Mouse (Mus musculus) v-Abl transformed pro-B cells (cell line): ENCODE data around the gene Gm20403.
"Not testable (repeated sequence)": the region's sequence is repeated elsewhere in the genome, so short reads cannot be mapped to it uniquely, and the experiment has no call there.

Source experiments
- in situ Hi-C, 2 experiments: fragments of 400-800 bp; cut with MboI; formaldehyde crosslinking; loops; one replicate each; pipeline ENCODE4 v1.15.1; 2025; ENCODE audit not compliant: unreplicated experiment in 2 of 2

Gm20403 gene

DNA sequence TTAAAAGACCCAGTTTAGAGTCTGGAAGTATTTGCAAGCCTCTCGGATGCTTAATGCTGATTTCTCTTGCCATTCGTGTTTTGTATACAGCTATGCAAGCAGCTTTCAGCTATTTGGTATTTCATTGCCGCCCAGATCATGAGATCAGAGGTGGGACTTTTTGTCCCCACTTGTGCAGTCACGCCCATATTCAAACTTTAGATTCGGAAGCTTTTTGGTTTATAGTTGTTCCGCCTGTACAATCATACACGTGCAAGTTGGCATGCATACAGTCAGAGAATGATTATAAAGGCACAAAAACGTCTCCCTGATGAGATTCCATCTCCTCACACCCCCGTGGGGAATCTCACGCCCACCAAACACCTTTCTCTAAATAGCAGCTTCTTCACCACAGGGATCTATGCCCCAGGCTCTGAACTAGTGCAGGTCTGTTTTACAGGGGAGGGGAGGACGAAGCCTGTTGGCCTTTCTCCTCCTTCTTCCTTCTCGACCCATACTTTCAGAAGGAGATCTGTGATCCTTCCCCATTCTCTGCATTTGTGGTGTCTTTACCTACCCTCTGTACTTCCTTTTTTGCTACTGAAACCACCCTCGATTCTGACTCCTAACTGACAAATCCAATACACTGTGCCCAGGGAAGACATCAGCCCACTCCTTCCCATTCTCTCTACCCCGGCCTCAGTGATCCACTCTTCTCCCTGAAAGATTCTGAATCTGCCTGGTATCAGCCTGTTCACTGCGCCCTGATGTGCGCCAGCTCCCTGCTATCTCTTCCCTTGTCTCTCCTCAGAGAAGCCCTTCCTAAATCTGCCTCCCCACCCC is 7.1 kb upstream of the Gm20403 start:
- in situ Hi-C loops: no loop called here

DNA sequence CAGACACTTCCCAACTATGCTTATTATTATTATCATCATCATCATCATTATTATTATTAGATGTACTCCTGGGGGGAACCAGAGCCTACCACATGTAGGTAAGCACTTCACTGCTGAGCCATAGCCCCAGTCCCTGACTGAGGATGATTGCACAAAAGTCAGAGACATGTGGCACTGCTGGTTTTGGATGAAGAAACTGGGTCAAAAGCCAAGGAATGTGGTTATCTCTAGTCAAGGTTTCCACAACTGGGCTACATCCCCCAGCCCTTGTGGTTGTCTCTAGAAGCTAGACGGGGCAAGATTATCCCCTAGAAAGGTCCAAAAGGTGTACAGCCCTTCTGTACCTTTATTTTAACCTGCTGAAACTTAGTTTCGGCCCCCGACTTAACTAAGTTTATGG is 6.5 kb upstream of the Gm20403 start:
- in situ Hi-C loops: no loop called here

DNA sequence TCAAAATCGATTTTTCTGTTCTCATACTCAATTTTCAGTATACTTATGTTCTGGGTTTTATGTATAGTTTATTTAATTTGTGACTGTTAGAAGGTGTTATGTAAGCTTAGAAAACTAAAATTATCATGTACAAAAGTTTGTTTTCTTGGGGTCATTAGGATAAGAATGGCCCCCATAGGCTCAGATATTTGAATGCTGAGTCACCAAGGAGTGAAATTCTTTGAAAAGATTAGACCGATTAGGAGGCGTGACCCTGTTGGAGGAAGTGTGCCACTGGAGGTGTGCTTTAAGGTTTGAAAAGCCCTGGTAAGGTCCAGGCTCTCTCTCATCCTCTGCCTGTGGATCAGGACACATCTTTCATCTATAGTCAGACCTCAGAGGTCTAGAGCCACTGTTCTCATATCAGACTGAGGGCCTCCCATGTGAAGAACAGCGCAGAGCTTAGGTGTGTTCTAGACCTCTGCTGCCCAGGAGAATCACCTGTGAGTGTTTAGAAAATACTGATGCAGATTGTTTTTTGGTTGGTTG is 2.1 kb upstream of the Gm20403 start:
- in situ Hi-C loops: no loop called here

DNA sequence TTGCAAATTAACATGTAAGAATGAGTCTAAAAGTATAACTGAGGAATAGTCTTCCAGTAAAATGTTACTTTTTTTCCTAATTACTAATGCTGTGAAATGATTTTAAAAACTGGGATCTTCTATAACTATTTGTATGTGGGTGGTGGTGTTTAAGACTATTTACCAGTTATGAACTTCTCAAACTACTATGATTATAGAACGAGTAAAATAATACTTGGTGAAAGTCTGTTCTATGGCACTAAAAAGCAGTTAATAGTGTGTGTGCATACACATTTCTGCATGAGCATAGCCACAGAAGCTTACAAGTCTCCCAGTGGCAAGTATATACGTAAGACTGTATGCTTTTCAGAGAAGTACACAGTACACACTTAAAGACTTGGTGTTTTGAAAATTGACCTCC is 827 bp upstream of the Gm20403 start:
- in situ Hi-C loops: no loop called here

DNA sequence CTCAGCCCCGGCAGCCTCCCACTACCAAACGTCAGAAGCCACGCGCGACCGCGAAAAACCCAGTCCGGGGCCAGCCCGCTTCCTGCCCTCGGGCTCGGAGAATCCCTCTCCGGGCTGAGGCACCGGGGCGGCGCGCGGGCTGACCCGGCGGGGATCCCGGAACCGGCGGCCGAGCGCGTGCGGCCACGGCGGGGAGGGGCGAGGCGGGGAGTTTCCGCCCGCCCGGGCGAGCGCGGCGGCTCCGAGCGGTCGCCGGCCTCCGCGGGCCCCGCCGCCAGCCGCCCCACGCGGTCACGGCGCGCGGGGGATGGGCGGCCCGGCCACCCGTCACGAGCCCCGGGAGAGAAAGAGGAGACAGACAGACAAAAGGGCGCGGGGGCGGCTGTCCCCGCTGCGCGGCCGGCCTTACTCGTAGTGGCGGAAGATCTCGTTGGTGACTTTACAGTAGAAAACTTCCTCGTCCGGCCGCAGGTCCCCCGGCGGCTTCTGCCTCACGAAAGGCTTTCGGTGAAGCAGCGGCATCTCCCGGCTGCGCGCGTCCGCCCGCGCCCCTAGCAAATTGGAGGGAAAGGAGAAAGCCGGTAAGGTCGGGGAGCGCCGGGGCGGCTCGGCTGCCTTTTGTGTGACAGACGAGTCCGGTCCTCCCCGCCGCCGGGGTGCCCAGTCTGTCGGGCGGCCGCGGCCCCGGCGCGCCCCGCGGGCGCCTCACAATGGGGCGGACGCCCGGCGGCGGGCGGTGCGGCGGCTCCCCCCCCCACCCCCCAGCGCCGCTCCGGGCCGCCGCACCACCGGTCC is 875 bp downstream of the Gm20403 start:
- in situ Hi-C loops: no loop called here

DNA sequence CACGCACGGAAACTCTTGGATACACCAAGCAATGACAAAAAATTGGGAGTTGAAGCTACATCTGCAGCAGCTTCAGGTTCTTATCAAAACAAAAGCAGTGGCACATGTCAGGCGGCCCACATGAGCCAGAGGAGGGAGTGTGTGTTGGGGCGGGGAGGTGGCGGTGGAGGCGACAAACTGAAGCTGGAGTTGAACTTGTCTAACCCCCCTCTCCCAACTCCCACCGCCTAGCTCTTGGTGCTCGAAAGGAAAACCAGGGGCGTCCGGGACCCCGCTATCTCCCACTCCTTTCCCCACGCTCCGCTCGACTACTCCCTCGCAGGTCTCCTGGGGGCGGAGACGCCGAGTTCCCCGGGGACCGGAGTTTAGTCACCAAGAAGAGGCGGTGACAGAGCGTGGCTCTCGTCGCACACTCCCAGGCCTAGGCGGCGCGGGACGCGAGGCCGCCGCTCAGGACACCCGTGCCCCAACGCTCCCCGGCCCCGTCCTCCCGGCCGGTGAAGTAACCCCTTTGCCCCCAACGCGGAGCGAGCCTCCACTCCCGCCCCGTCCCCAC is 1.6 kb downstream of the Gm20403 start:
- in situ Hi-C loops: no loop called here

DNA sequence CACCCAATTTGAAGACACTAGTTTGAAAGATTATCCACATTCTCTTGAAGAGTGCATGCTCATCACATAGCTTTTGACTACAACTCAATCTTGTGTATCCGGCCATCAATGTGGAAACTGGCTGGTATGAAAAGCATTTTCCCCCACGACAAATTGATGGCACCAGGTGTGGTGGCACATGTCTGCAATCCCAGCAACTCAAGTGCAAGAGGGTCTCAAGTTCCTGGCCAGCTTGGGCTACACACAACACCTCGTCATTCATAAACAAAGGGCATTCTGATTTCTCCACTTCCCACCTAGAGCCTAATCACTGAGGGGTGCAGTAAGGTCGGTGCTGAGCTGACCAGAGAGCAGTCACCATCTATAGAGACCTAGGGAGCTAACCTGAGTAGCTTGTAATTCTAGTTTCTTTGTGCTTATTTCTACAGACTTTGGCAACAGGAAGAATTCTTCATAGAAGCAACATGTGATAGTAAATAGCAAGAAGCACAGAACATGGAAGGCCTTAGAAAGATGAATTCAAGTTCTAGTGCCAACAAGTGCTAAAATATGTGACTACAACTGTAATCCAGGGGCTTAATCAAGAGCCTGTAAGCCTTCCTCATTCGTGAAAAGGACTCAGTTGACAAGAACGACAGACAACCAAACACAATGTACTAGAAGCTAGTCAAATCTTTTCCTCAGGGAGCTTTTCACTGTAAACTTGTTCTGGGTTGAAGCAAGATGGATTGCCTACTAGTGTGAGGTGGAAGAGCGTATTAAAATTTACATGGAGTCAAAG is 3.2 kb downstream of the Gm20403 start:
- in situ Hi-C loops: no loop called here

DNA sequence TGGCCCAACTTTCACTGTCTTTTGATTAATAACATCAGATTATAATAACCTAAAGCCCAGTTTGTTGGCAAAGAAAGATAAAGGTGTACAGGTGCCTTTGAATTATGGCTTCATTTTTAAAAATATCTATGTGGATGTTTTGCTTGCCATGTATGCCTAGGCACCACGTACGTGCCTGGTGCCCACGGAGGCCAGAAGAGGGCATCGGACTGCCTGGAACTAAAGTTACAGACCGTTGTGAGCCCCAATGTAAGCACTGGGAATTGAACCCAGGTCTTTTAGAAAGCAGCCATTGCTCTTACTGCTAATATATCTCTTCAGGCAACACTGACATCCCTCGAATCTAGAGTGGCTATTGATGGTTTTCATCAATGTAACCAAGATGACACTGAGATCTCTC is 4.4 kb downstream of the Gm20403 start:
- in situ Hi-C loops: no loop called here

DNA sequence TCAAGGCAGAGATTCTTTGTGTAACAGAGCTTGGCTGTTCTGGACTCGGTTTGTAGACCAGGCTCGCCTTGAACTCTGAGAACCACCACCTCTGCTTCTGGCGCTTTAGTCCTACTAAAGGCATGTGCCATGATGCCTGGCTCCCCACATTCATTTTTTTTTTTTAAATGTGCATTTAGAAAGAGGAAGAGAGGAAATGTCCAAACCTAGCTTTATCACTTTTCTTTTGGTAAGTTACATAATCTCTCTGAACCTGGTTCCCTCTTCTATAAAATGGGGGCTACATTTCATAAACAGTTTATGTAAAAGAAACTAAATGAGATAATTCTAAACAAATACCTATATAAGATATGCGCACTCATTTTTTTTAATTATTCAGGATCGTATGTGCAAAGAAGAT is 5.4 kb downstream of the Gm20403 start:
- in situ Hi-C loops: no loop called here

DNA sequence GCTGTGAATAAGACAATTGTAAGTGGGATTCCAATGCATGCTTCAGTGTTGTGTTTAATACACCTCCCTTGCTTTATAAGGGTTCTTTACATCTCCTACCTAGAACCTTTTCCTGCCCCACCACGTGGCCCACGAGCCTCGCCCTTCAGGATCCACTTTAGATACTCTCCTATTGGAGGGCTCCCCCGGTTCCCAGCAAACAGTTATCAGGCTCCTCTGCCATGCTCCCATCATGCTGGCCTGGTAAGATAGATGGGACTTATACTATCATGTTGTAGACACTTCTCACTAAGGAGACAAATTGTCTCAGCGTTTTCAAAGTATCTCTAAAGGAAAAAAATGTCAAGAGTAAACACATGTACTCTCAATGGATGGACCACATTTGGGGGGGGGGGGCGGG is 5.8 kb downstream of the Gm20403 start:
- in situ Hi-C loops: no loop called here

DNA sequence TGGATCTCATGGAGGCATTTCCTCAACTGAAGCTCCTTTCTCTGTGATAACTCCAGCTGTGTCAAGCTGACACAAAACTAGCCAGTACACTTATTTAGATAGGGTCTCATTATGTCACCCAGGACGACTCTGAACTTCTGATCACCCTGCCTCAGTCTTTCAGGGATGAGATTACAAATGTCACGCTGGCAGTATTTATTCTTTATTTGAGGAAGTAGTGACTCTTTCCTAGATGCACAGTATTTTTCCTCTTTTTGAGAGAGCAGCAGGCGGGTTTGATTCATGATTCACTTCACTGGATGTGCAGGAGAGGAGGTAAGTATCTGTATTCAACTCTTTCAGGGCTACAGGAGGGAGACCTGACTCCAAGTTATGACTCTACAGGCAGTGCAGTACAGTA is 17.3 kb downstream of the Gm20403 start:
- in situ Hi-C loops: no loop called here

DNA sequence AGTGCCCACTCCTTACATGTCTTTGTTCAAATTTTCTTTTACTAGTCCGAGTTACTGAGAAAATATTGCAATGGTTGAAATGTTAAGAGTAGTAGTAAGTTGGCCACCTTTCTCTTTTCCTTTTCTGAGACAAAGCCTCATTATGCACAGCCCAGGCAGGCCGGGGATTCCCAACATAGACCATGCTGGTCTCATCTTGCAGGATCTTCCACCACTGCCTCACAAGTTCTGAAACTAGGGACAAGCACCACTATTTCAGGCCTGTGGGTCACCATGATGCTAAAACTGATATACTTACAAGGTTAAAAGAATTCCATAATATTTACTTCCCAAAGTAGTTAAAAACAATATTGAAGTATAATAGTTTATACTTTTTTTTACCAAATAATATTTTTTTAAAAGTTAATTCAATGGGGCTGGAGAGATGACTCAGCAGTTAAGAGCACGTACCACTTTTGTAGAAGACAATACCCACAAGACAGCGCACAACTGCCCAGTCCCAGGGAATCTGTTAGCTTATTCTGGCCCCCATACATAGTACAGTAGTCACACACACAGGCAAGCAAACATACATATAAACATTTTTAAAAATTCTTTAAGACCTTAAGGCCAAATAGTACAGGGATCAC is 20.7 kb downstream of the Gm20403 start:
- in situ Hi-C loops: no loop called here

DNA sequence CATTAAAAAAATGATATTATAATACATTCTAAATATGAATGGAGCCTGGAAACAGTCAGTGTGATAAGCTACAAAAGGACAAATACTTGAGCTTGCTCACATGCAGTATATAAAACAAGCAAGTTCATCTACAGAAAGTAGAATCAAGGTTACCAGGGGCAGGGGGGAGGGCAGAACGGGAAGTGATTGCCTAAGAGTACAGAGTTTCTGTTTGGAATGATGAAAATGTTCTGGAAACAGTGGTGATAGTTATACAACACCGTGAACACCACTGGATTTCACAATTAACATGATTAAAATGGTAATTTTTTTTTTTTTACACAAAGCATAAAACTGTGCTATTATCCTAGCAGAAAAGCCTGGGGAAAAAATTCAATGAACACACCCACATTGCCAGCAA is 26.8 kb downstream of the Gm20403 start:
- in situ Hi-C loops: no loop called here

DNA sequence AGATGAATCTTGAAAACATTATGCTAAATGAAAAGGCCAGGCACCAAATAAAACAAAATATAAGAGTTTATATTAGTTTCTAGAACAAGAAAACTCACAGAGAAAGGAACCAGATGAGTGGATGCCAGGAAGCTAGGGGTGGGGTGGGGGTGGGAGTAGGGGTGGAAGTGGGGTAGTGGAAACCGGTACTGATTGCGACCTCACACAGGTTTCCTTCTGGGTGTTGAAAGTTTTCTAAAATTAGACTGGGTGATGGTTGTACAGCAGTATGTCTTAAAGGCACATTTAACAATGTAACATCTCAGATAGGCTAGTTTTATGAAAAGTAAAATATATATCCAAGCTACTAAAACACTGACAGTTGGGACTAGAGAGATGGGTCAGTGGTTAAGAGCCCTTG is 29.4 kb downstream of the Gm20403 start:
- in situ Hi-C loops: no loop called here

DNA sequence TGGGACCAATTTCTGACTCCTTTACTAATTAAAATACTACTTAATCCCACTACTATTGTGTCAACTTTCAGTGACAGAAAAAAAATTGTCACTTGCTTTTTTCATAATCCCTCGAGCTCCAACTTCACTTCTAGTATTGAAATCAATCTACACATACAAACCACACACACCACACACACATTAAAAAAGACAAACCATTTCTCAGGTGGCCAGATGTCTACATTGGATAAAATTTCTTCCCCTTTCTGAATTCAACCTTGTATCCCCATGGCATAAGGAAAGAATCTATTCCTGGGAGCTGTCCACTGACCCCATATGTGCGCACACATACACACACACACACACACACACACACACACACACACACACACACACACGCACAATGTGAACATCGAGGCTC is 29.9 kb downstream of the Gm20403 start:
- in situ Hi-C loops: no loop called here

DNA sequence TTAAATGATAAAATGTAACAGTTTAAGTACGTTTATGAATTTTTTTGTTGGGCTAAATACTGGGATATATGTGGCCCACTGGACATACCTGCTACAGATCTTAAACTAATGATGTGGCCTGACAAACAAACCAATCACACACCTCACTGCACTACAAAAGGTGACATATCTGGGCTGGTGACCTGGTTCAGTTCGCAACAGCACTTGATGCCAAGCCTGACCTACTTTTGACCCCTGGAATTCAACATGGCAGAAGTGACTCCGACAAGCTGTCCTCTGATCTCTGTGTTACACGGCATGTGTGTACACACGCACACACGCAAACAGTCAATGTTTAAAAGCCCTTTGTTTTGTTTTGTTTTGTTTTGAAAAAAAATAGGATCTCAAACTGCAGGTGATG is 40.2 kb downstream of the Gm20403 start:
- in situ Hi-C loops: no loop called here

DNA sequence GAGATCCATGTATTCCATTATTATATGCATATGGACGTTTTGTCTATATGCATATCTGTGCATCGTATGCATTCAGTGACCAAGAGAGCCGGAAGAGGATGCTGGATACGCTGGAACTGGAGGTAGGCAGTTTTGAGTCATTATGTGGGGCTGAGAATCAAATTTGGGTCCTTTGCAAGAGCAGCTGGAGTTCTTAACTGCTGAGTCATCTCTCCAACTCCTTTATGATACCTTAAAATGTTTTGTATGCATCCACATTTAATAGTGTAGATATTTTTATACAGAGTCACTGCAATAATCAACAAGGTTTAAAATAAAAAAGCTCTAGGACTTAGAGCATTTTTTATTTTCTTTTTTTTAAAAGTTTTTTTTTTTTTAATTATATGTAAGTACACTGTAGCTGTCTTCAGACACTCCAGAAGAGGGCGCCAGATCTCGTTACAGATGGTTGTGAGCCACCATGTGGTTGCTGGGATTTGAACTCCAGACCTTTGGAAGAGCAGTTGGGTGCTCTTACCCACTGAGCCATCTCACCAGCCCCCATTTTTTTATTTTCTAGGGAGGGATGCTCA is 43.7 kb downstream of the Gm20403 start:
- in situ Hi-C loops: not testable (repeated sequence)

DNA sequence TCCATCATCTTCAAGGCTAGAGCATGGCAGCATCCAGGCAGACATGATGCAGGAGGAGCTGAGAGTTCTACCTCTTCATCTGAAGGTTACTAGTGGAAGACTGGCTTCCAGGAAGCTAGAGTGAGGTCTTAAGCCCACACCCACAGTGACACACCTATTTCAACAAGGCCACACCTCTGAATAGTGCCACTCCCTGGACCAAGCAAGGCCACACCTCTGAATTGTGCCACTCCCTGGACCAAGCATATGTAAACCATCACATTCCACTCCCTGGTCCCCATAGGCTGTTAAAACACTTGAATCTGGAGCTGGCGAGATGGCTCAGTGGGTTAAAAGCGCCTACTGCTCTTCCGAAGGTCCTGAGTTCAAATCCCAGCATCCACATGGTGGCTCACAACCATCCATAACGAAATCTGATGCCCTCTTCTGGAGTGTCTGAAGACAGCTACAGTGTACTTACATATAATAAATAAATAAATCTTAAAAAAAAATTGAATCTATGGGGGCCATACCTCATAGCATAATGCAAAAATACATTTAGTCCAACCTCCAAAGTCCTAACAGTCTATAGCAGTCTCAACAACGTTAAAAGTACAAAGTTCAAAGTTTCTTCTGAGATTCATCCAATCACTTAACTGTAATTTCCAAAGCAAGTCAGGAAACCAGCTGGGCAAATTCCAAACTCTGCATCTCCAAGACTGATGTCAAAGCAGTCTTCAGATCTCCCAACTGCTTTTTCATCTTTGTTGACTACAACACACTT is 48.6 kb downstream of the Gm20403 start:
- in situ Hi-C loops: not testable (repeated sequence)
